Mouse (Mus musculus): ENCODE measurements around the gene Gja1.
A peak's percentile ranks its signal among the peaks of the same experiment; 100 is the strongest.
"Not testable (repeated sequence)": the region's sequence is repeated elsewhere in the genome, so short reads cannot be mapped to it uniquely, and the experiment has no call there.

Gja1 gene

GRCm38 (mm10) chr10:56377097-56377965 is at the start of gene Gja1:
TSS of gene Gja1 (plus strand) at chr10:56377330.
- DNase-seq (ENCODE audit: low read depth, low spot score) = no peak

DNA sequence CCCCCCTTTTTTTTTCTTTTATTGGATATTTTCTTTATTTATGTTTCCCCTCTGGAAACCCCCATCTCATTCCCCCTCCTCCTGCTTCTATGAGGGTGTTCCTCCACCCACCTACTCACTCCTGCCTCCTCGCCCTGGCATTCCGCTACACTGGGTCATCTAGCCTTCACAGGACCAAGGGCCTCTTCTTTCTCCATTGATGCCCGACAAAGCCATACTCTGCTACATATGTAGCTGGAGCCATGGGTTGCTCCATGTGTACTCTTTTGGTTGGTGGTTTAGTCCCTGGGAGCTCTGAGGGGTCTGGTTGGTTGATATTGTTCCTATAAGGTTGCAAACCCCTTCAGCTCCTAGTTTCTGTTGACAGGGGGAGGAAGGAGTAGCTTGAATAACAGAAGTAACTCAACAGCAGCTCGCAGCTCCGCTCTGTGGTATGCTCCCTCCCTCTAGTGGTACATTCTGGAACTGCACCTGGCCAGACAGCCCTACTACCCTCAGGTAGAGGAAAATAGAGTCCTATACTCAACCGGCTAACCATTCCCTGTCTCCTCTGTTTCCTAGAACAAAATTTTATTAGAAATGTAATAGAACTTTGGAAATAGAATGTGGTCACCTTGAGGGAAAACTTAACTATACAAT is 38.2 kb upstream of the Gja1 start:
- DNase-seq (ENCODE audit: low read depth, low spot score) = peak; percentile 34

GRCm38 (mm10) chr10:56360472-56360871 is 16.7 kb upstream of the Gja1 start:
- no peak for DNase-seq (ENCODE audit: low read depth, low spot score)

DNA sequence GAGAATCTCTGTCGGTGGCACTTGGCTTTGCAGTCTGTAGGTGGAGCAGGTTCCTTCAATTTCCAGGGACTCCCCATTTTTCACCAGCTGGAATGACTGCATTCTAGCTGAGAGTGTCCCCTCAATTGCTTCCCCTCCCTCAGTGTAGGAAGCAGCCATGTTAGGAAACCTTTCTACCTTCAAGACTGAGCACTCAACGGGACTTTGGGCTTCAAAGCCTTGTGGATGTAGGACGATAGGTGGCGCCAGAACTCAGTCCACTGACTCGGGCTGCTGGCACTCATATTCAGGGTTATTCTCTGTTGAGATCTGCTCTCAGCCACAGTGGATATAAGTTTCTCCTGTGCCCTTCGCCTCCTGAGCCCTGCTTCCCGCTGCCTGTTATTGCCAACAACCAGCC is 8.1 kb upstream of the Gja1 start:
- peak; percentile 16 for DNase-seq (ENCODE audit: low read depth, low spot score)

DNA sequence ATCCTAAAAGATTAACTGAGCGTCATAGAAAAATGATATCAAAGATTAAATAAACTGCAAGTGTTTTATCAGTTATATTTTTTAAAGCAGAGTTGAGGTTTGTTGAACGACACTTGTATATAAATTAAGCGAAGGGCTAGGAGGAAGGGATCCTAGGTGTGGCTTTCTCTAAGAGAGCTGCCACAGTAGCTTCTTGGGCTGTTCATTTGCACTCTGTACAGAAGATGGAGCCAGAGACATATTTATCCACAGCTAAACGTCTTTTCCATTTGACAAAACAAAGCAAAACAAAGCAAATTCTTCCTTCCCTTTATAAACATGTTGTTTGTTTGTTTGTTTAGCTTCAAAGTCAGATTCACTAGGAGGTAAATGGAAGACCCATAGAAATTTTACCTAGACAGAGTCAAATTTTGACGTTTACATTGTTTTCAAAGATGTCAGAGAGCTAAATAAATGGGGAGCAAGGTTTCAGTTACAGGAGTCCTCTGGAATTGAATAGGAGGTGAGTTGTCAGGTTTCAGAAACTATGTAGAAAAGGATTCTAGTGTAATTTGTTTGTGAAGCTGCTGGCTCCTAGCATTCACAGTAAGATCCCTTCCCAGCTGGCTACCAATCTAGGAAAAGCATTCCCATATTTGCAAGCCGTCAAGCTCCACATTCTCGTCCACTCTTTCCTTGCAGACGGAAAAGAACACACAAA is 4.0 kb upstream of the Gja1 start:
- peak; percentile 13 for DNase-seq (ENCODE audit: low read depth, low spot score)

- no peak for DNase-seq (ENCODE audit: low read depth, low spot score)
These were observed 3.0 kb upstream of the Gja1 start for GRCm38 (mm10) chr10:56374169-56374568.

- DNase-seq (ENCODE audit: low read depth, low spot score) = no peak
These were observed 1.1 kb upstream of the Gja1 start for GRCm38 (mm10) chr10:56375906-56376468.

DNA sequence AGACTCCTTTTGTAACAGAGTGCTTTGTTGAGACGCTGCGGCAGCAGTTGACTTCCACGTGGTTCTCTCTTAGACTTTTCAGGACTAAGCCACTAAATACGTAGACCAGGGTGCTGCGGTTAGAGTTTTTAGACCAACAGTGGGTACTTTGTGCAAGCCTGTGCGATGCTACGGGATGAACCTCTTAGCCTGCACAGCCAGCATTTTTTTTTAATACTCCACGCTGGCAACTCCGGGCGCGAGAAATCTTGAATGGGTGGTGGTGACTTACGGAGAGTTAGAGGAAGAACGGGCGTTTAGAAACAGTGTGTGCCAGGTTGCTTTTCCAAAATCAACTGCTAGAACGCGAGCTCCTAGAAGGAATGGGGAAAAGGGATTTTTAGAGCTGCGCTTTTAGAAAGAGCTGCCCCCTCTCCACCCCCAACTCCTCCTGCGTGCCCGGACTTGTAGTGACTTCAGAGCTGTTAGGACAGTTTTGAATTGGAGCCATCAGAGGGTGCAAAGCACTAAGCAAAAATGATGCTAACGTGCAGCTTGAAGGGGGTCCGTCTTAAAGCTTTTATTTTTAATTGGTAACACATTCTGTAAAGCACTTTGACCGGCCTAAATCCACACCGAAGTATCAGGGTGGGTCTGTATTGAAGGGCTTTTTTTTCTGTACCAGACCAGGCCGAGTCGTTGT is 977 bp downstream of the Gja1 start:
- DNase-seq (ENCODE audit: low read depth, low spot score) = no peak

DNA sequence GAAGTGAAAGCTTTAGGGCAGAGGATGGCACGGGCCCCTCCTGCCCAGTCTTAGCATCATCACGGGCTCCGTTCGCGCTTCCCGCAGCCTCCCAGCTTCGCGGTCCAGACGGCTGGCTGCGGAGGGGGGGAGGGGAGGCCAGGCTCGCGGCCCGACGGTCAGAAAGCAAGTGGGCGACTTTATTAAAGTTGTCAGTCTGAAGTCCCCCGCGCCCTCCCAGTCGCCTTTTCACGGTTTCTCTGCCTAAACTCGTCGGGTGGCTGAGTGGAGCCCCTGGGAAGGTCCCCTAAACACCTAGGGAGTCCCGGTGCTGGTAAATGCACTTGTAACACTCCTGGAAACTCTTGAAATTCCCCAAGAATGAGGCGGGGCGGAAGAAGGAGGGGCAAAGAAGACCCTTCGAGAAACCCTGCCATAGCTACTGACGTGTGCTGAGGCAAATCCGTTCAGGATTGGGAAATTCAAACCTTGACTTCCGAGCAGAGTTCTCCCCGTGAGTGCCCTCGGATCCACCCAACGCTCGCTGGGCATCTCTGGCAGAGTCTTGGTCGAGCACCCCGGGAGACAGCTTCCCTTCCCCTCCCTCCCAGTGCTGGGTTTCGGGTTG is 1.6 kb downstream of the Gja1 start:
- no peak for DNase-seq (ENCODE audit: low read depth, low spot score)

- DNase-seq (ENCODE audit: low read depth, low spot score) = no peak
These were observed 2.6 kb downstream of the Gja1 start for GRCm38 (mm10) chr10:56379720-56380119.

DNA sequence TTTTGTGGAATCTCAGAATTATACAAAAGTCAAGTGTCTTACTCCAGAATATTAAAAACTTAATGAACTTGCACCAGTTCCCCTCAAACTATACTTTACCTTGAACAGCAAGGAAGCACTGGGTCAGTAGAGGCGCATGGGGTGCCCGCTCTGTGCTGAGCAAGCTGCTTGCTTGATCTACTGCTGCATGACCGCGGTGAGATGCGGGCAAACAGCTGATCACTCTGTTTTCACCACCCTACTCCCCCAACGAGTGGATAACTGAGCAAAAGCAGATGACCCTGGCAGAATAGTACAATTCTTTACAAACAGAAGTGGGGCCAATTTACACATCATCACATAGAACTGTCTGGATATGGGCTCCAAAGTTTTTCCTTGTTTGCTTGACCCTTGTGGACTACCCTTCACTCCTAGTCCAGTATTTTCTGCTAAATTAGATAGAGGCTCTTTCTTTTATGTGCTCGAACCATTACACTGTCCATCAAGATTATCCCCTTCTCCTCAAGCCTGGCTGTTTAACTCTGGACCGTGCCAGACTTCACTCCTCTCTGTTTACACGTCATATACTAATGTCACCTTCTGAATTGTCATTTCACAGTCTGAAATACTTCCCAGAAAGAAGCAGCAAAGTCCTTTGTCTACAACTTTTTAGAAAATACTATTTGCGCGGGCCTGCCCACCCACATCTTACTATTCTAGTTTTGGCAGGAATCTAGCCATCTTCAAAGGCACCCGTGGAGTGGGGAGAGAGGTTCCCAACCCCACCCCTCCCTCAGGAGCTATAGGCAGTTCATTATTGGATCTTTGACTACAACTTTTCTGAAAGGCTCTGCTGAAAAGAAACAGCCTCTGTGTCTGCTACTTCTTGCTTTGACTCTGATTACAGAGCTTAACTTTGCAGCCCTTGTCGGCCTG is 8.3 kb downstream of the Gja1 start:
- DNase-seq (ENCODE audit: low read depth, low spot score) = no peak

GRCm38 (mm10) chr10:56393095-56393784 is 16.1 kb downstream of the Gja1 start:
- no peak for DNase-seq (ENCODE audit: low read depth, low spot score)

DNA sequence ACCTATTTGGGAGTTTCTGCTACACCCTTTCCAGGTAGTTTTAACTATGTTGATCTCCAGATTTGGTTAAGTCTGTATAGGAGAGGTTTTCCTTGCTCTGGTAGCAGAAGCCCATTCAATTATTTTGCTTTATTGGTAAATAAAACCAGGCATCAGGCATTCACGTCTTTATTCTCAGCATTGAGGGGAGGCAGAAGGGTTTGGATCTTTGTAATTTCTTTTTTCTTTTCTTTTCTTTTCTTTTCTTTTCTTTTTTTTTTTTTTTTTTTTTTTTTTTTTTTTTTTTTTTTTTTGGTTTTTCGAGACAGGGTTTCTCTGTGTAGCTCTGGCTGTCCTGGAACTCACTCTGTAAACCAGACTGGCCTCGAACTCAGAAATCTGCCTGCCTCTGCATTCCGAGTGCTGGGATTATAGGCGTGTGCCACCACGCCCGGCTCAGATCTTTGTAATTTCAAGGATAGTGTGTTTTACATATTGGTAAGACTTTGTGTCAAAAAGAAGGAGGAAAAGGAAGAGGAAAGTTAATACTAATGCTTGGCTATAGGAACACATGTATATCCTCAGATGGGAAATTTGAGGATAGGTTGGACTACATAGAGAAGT is 16.8 kb downstream of the Gja1 start:
- DNase-seq (ENCODE audit: low read depth, low spot score) = not testable (repeated sequence)

DNA sequence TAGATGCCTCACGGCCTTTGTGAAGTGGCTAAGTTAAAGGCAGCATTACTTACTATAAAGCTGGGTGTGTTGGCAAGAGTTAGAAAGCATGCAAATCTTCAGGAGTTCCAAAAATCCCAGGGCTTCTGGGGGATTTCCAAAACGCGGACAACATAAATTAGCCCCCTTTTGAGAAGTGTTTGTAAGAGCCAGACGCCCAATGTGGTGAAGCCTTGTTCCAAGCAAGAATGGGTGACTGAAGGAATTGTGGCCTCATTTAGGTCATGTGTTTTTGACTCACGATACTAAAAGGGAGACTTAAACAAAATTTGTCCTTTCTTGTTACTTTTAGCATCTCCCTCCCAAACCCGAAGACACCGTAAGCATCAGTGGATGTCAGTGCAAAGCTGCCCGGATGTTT is 20.7 kb downstream of the Gja1 start:
- DNase-seq (ENCODE audit: low read depth, low spot score) = no peak

DNA sequence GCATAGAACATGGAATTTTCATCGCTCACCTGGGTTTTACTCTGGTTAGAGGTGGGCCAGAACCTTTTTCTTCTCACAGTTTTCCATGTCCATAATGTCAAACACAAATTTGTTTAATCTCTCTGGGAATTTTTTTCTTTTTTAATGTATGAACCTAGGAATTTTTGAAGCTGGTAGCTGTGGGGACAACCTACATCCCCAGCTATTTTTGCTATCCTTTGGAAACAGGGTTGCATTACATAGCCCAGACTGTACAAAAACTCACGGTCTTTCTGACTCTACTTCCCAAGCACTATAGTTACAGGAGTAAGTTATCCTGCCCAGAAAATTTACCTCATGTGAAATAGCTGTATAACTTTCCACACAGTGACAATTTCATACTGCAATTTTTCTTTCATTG is 21.2 kb downstream of the Gja1 start:
- DNase-seq (ENCODE audit: low read depth, low spot score) = no peak

GRCm38 (mm10) chr10:56401396-56401795 is 24.3 kb downstream of the Gja1 start:
- DNase-seq (ENCODE audit: low read depth, low spot score) = not testable (repeated sequence)

DNA sequence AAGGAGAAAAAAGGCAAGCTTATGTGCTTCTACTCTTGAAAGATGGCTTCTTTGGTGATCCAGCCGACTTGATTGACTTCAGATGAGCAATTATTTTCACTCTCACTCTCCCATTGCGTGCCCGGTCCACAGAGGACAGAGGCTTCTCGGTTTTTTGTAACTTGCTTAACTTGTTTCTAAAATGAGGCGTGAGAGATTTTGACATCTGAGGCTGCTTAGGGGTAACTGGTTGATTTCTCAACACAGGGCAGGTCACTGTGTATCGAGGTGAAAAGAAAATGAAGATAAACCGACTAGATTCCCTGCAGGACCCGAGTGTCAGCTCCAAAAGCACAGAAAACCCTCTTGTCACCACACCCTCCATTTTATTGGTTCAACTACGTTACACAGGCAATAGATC is 28.8 kb downstream of the Gja1 start:
- DNase-seq (ENCODE audit: low read depth, low spot score) = no peak

GRCm38 (mm10) chr10:56406386-56407130 is 29.4 kb downstream of the Gja1 start:
- DNase-seq (ENCODE audit: low read depth, low spot score) = no peak
